Mouse (Mus musculus): ENCODE data around the gene Sh3glb2.
A peak's percentile ranks its signal among the peaks of the same experiment; 100 is the strongest.

Gene Sh3glb2

GRCm38 (mm10) chr2:30342061-30342460, 17.1 kb downstream of the Sh3glb2 start:
- DNase-seq (ENCODE audit: low read depth, low spot score) = no peak

GRCm38 (mm10) chr2:30337179-30337578, 22.0 kb downstream of the Sh3glb2 start:
- no peak for DNase-seq (ENCODE audit: low read depth, low spot score)

DNA sequence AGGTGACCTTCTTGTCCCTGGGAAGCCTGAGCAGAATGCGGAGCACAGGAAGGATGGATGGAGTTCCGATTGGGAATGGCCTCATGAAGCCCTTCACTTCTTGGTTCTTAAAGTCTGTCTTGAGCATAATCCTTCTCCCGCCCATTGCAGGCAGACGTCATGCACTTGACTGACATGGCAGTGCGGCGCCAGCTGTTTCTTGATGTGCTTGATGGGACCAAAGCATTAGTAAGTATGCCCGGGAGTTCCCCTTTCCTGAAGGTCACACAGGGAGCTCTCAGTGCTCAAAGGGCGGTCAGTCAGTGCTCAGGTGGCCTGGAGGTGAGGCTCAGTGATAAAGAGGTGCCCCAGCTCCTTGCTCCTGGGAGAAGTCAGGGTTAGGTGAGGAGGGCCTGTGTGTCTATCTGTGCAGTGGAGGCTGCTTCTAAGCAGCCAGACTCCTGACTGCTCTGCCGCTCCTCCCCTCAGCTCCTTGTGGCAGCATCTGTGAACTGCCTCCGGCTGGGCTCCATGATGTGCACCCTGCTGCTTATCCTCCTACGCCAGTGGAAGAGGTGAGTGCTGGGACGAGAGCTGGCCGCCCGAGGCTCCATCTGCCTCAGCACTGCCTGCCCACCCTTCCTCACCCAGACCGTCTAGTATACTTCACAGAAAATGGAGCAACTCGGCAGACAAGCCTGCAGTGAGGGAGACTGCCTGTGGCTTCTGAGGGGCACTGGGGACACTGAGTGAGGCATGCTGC, 22.8 kb downstream of the Sh3glb2 start:
- no peak for DNase-seq (ENCODE audit: low read depth, low spot score)

- no peak for DNase-seq (ENCODE audit: low read depth, low spot score)
Measured at GRCm38 (mm10) chr2:30335324-30335723, 23.8 kb downstream of the Sh3glb2 start.

GRCm38 (mm10) chr2:30328791-30329190, 30.3 kb downstream of the Sh3glb2 start:
- DNase-seq (ENCODE audit: low read depth, low spot score) = no peak

GRCm38 (mm10) chr2:30327276-30327675, 31.9 kb downstream of the Sh3glb2 start:
- no peak for DNase-seq (ENCODE audit: low read depth, low spot score)

DNA sequence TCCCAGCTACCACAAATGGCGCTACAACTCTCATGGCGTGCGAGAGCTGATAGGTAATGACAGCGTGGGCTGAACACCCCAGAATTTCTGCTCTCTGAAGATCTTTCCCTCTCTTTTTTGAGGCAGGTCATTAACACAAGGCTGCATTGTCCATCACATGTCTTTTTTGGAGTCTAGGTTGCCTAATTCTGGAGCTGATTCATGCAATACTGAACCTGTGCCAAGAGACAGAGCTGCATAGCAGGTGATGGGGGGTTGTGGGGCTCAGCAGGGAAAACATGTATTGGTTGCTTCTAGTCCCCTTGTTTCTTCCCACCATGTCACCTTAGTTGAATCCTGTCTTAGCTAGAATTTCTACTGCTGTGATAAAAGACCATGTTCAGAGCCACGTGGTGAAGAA, 33.8 kb downstream of the Sh3glb2 start:
- no peak for DNase-seq (ENCODE audit: low read depth, low spot score)

- DNase-seq (ENCODE audit: low read depth, low spot score) = no peak
Measured at GRCm38 (mm10) chr2:30323111-30323510, 36.0 kb downstream of the Sh3glb2 start.

GRCm38 (mm10) chr2:30319260-30319659, 39.9 kb downstream of the Sh3glb2 start:
- DNase-seq (ENCODE audit: low read depth, low spot score) = no peak

DNA sequence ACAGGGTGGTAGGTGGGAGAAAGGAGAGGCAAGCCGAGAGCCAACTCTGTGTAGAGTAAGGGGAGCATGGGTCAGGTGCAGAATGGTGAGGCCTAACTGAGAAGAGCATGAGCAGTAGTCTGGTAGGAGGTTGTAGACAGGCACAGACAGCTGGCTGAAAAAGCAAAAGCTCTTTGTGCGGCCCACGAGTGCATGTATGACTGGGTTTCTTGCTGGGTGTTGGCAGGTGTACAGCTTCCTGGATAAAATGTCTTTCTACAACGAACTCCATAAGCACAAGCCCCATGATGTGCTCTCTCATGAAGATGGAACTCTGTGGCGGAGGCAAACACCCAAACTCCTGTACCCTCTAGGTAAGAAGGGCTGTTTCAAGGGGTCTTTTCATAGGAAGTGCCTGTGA, 42.2 kb downstream of the Sh3glb2 start:
- no peak for DNase-seq (ENCODE audit: low read depth, low spot score)

GRCm38 (mm10) chr2:30316136-30316535, 43.0 kb downstream of the Sh3glb2 start:
- no peak for DNase-seq (ENCODE audit: low read depth, low spot score)

DNA sequence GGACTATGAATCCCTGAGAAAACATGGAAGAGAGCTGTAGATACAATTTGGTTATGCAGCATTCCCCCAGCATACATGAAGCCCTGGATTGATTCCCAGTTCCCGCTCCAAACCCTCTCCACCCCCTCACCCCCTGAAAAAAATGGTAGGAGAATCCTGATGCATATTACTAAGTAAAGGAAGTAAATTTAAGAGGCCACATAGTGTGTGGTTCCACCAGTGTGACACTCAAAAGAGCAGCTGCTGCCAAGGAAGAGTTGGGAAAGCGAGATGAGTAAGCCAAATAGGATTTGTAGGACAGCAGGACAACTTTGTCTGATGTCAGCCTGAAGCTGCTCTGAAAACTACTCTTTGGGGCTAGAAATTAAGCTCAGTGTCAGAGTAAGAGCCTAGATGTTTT, 47.7 kb downstream of the Sh3glb2 start:
- no peak for DNase-seq (ENCODE audit: low read depth, low spot score)

- no peak for DNase-seq (ENCODE audit: low read depth, low spot score)
Measured at GRCm38 (mm10) chr2:30309351-30309750, 49.8 kb downstream of the Sh3glb2 start.

DNA sequence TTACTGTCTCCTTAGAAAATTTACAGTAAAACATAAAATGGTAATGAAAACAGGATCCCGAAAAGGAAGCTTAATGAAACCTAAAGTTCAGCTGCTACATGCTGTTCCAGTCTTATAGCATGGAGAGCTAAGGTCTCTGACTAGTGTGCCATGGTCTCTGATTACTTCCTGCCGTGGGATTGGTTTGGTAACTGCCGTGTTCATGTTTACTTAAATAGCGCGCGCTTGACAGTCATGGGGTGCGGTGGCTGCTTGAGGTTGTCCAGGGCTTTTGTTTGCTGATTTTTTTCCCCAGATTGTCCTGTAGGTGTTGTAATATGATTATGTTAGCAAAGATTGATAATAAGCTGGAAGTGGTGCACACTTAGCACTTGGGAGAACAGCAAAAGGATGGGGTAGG, 53.0 kb downstream of the Sh3glb2 start:
- no peak for DNase-seq (ENCODE audit: low read depth, low spot score)

- no peak for DNase-seq (ENCODE audit: low read depth, low spot score)
Measured at GRCm38 (mm10) chr2:30299966-30300365, 59.2 kb downstream of the Sh3glb2 start.

DNA sequence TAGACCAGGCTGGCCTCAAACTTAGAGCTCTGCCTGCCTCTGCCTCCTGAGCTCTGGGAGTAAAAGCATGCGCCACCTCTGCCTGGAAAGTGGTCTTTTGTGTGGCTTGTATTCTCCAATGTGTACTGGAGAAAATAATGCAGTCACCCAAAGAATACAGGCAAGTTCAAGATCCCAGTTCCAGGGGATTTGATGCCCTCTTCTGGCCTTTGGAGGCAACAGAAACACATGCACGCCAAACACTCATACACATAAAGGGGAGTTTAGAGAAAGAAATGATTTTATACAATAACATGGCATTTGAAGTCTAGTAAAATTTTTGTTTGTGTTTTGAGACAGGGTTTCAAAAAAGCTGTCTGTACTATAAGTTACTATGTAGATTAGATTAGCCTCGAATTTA, 59.6 kb downstream of the Sh3glb2 start:
- DNase-seq (ENCODE audit: low read depth, low spot score) = peak; percentile 20

Measured in CD4-positive, CD25-positive, alpha-beta regulatory T cell, adult 2 months (primary cell).